Mouse (Mus musculus) midbrain, embryonic 11.5 days (tissue): ENCODE measurements around the gene Myo6. TPM values are rescaled to one million over a fixed set of nuclear protein-coding genes. Genes with fewer than 3 reads are reported as not detected.
"Not testable (repeated sequence)": the region's sequence is repeated elsewhere in the genome, so short reads cannot be mapped to it uniquely, and the experiment has no call there.

Source experiments
- ATAC-seq: fragments of 200-750 bp; cut with Nextera tagmentation; 2 replicates; pipeline ENCODE4 v1.8.0; 2017; ENCODE audit warnings: moderate TSS enrichment, moderate library complexity; ENCODE audit not compliant: low FRiP score
- DNase-seq: peaks from one replicate; pipeline ENCODE4 v3.0.0; 2015; ENCODE audit warnings: low spot score; ENCODE audit errors: missing footprints
- H3K27ac ChIP-seq: fragments of 300-500 bp; sonication (generic); 2 replicates; pipeline ENCODE4 v1.5.1; 2014; ENCODE audit warnings: low read depth, low read length
- H3K27me3 ChIP-seq: fragments of 300-500 bp; sonication (generic); 2 replicates; pipeline ENCODE4 v1.6.1; 2014; ENCODE audit warnings: mild to moderate bottlenecking, low read length, moderate library complexity, mixed read lengths; ENCODE audit not compliant: control insufficient read depth, insufficient read depth
- H3K36me3 ChIP-seq: fragments of 300-500 bp; sonication (generic); 2 replicates; pipeline ENCODE4 v1.6.1; 2014; ENCODE audit warnings: mild to moderate bottlenecking, low read length, moderate library complexity, mixed read lengths; ENCODE audit not compliant: control insufficient read depth, insufficient read depth
- H3K4me1 ChIP-seq: fragments of 300-500 bp; sonication (generic); 2 replicates; pipeline ENCODE4 v1.6.1; 2014; ENCODE audit warnings: low read length; ENCODE audit not compliant: control insufficient read depth, insufficient read depth
- H3K4me2 ChIP-seq: fragments of 300-500 bp; sonication (generic); 2 replicates; pipeline ENCODE4 v1.6.1; 2014; ENCODE audit warnings: mild to moderate bottlenecking, moderate library complexity
- H3K4me3 ChIP-seq: fragments of 300-500 bp; sonication (generic); 2 replicates; pipeline ENCODE4 v1.5.1; 2014; ENCODE audit warnings: low read depth, low read length
- H3K9ac ChIP-seq: fragments of 300-500 bp; sonication (generic); 2 replicates; pipeline ENCODE4 v1.6.1; 2014; ENCODE audit warnings: low read length
- H3K9me3 ChIP-seq: fragments of 300-500 bp; sonication (generic); 2 replicates; pipeline ENCODE4 v1.6.1; 2016; ENCODE audit warnings: low read length; ENCODE audit not compliant: control insufficient read depth
- WGBS: fragments of 180-500 bp; shearing (Covaris S2); extraction: QIAGEN DNeasy Blood & Tissue Kit; methylation state at CpG from one replicate; pipeline ENCODE4 v1.1.7; 2014; 5-methylcytosine and 5-hydroxymethylcytosine counted together
- polyA plus RNA-seq: library from polyadenylated mRNA; unstranded; fragments of >200 nt; fragmentation: Nextera tagmentation; extraction: Ambion mirVana; gene quantifications from 2 replicates; pipeline ENCODE4 v1.2.1, GENCODE M21; 2014

Myo6 gene
- polyA plus RNA-seq, 1 experiment from 2014 or later = 11.1 TPM

DNA sequence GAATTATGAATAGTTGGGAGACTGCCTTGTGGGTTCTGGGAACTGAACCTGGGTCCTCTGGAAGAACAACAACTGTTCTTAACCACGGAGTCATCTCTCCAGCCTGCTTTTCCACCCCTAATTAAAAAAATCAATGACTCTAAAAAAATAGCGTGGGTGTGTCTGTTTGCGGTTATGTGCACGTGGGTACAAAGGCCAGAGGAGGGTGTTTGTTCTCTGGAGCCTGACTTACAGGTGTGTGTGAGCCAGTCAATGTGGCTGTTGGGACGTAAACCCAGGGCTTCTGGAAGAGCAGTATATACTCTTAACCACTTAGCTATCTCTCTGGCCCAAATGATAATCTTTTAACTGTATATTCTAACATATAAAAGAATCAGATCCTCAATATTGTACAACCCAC, 148.8 kb downstream of the Myo6 start:
- Histone ChIP-seq H3K27me3 (no peaks in the 10 kb centered on the region), H3K36me3 (no peaks in the 10 kb centered on the region), H3K4me3 (no peak overlapping the region), H3K9ac (no peak overlapping the region), H3K9me3 (no peaks in the 10 kb centered on the region), H3K27ac (no peak overlapping the region), H3K4me1 (no peaks in the 10 kb centered on the region), H3K4me2 (no peak overlapping the region)
- ATAC-seq (no peak), DNase-seq (no peak)
- WGBS = 87% methylated on average over 5 of the region's 5 CpGs

DNA sequence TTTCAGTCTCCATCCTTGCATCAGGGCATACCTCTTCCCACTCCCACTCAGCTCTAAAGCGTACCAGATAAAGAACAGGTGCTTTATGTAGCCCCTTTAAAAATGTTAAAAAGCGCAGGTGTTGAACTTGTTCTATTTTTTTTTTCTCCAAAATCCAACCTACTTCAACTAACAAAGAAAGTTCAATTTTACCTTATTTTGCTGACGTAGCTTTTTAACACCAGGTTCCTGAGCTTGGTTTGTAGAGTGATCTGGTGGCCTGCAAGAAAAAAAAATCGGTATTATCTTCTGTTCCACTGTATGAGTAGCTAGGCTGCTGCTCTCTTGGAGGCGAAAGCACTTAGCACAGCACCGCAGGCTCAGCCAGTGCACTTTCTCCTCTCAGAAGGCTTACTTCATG, 151.1 kb downstream of the Myo6 start:
- Histone ChIP-seq H3K27me3 (no peaks in the 10 kb centered on the region), H3K4me3 (no peak overlapping the region), H3K36me3 (no peaks in the 10 kb centered on the region), H3K4me1 (no peaks in the 10 kb centered on the region), H3K9me3 (no peaks in the 10 kb centered on the region), H3K9ac (no peak overlapping the region), H3K27ac (no peak overlapping the region), H3K4me2 (no peak overlapping the region)
- ATAC-seq (no peak), DNase-seq (no peak)
- 93% methylated on average over 6 of the region's 6 CpGs for WGBS

GRCm38 (mm10) chr9:80318027-80318426, 153.2 kb downstream of the Myo6 start:
- no peak for DNase-seq

DNA sequence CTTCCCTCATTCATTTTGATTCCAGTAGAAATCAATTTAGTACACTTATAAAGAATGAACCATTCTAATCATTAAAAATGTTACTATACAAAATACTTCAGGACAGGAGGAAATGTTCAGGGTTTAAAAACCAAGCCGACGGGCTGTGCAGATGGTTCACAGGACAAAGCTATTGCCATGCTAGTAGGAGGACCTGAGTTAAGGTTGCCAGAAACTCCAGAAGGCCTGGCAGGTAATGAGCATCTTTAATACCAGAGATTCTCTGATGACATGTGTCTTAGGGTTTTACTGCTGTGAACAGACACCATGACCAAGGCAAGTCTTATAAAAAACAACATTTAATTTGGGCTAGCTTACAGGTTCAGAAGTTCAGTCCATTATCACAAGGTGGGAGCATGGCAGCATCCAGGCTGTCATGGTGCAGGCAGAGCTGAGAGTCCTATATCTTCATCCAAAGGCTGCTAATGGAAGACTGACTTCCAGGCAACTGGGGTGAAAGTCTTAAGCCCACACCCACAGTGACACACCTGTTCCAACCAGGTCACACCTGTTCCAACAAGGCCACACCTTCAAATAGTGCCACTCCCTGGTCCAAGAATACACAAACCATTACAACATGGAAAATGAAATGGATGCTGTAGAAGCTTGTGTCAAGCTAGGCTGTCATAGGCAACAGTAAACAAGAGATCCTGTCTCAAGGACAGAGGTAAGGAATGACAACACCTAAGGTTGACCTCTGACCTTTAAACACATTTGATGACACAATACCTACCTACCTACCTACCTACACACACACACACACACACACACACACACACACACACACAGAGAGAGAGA, 156.4 kb downstream of the Myo6 start:
- ATAC-seq, H3K9me3 ChIP-seq, H3K36me3 ChIP-seq, H3K4me1 ChIP-seq, H3K9ac ChIP-seq, H3K4me2 ChIP-seq, H3K27ac ChIP-seq, H3K27me3 ChIP-seq, H3K4me3 ChIP-seq, DNase-seq: not testable (repeated sequence)
- WGBS = 95% methylated on average over 2 of the region's 2 CpGs

More at GRCm38 (mm10) chr9:80318027-80318426, 153.2 kb downstream of the Myo6 start:
- no peak overlapping the region for H3K9ac ChIP-seq
- ATAC-seq = no peak
- no peaks in the 10 kb centered on the region for H3K4me1 ChIP-seq
- WGBS = 86% methylated on average over 6 of the region's 6 CpGs
- H3K4me3 ChIP-seq = no peak overlapping the region
- no peak overlapping the region for H3K27ac ChIP-seq
- no peaks in the 10 kb centered on the region for H3K9me3 ChIP-seq
- H3K36me3 ChIP-seq = no peaks in the 10 kb centered on the region
- no peak overlapping the region for H3K4me2 ChIP-seq
- H3K27me3 ChIP-seq = no peaks in the 10 kb centered on the region

GRCm38 (mm10) chr9:80332153-80332552, 167.3 kb downstream of the Myo6 start:
- H3K4me2 ChIP-seq = peak overlapping the region; percentile 35; the same call in 1 of the 2 replicates
- no peak overlapping the region for H3K27ac ChIP-seq
- H3K4me3 ChIP-seq = no peak overlapping the region

DNA sequence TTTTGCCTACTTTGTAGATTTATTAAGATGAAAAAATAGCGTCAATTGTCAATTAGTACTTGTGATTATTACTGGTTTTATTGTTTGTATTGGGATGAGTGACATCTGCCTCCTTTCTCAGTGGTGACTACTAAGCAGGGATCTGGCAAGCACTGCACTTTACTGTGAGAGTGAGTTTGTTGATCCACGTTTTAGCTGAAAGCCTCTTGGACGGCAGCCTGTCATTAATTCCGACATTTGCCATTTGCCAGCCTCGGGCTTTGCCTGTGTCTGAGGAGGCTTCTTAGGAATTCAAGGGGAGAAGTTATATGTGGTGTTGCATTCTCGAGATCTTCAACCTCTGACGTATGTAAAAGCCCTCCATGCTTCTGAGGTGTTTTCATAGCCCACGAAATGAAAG, 168.6 kb downstream of the Myo6 start:
- Histone ChIP-seq H3K27ac (no peak overlapping the region), H3K4me3 (no peak overlapping the region), H3K36me3 (no peaks in the 10 kb centered on the region), H3K27me3 (no peaks in the 10 kb centered on the region), H3K4me2 (no peak overlapping the region), H3K9ac (no peak overlapping the region), H3K9me3 (no peaks in the 10 kb centered on the region), H3K4me1 (peaks cover 2% of the 10 kb centered on the region; the same call in 1 of the 2 replicates)
- no peak for DNase-seq
- no peak for ATAC-seq
- WGBS = 63% methylated on average over 8 of the region's 8 CpGs

More at GRCm38 (mm10) chr9:80332153-80332552, 167.3 kb downstream of the Myo6 start:
- H3K9ac ChIP-seq = no peak overlapping the region
- peaks cover 2% of the 10 kb centered on the region; the same call in 1 of the 2 replicates for H3K4me1 ChIP-seq
- ATAC-seq = peak; percentile 81
- H3K36me3 ChIP-seq = no peaks in the 10 kb centered on the region
- H3K9me3 ChIP-seq = no peaks in the 10 kb centered on the region
- WGBS = 24% methylated on average over 14 of the region's 14 CpGs
- DNase-seq = peak; percentile 90
- no peaks in the 10 kb centered on the region for H3K27me3 ChIP-seq

DNA sequence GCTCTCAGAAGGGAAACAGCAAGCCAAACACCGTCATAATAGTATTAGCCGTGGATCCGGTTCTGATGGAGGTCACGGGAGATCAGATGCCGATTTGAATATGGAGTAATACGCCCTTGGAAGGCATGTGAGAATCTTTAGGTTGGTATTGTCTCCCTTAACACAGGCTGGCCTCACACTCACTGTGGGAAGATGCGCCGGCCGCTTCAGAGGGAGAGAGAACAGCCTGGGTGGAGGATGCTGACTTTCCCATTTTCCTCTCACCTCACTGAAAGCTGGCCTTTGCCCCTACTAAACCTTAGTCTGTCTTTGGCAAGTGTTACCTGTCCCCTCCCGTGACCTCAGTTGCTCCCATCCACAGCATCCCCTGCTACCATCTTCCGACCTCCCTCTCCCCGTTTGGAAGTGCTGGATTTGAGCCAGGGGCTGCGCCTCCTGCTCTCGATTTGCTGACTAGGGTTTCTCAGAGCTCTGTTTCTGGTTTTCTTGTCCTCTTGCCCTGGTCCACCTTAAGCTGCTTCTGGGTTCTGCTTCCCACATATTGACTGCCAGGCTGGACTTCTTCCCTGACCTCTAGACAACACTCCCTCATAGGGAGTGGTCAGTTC, 169.3 kb downstream of the Myo6 start:
- H3K4me2 ChIP-seq = no peak overlapping the region
- no peak overlapping the region for H3K9ac ChIP-seq
- WGBS = 65% methylated on average over 14 of the region's 14 CpGs
- DNase-seq (peak; percentile 85), ATAC-seq (no peak)
- no peak overlapping the region for H3K27ac ChIP-seq
- H3K36me3 ChIP-seq = no peaks in the 10 kb centered on the region
- H3K4me1 ChIP-seq = peaks cover 2% of the 10 kb centered on the region; the same call in 1 of the 2 replicates
- H3K4me3 ChIP-seq = no peak overlapping the region
- no peaks in the 10 kb centered on the region for H3K27me3 ChIP-seq
- no peaks in the 10 kb centered on the region for H3K9me3 ChIP-seq

GRCm38 (mm10) chr9:80335660-80336357, 171.0 kb downstream of the Myo6 start:
- Histone ChIP-seq H3K27me3 (no peaks in the 10 kb centered on the region), H3K9me3 (no peaks in the 10 kb centered on the region), H3K27ac (no peak overlapping the region), H3K4me1 (peaks cover 2% of the 10 kb centered on the region; the same call in 1 of the 2 replicates), H3K9ac (no peak overlapping the region), H3K36me3 (no peaks in the 10 kb centered on the region), H3K4me3 (no peak overlapping the region), H3K4me2 (no peak overlapping the region)
- no peak for DNase-seq
- WGBS = 86% methylated on average over 13 of the region's 13 CpGs
- no peak for ATAC-seq

- H3K9me3 ChIP-seq = no peaks in the 10 kb centered on the region
- H3K27me3 ChIP-seq = no peaks in the 10 kb centered on the region
- H3K4me3 ChIP-seq = no peak overlapping the region
- no peak overlapping the region for H3K9ac ChIP-seq
- 89% methylated on average over 6 of the region's 6 CpGs for WGBS
- H3K36me3 ChIP-seq = no peaks in the 10 kb centered on the region
- H3K4me2 ChIP-seq = no peak overlapping the region
- no peak for ATAC-seq
- no peak for DNase-seq
- H3K4me1 ChIP-seq = no peaks in the 10 kb centered on the region
- H3K27ac ChIP-seq = no peak overlapping the region
These were observed 173.2 kb downstream of the Myo6 start for GRCm38 (mm10) chr9:80338026-80338425.
